Mouse (Mus musculus) cerebellum, adult 2 months (tissue): ENCODE results near the gene Mdn1.

Experiments used
- CTCF ChIP-seq: fragments of 200-500 bp; IDR thresholded peaks from 2 replicates; pipeline ENCODE4 v1.5.1; 2011; ENCODE audit warnings: low read depth, mild to moderate bottlenecking, control low read depth, low read length, moderate library complexity, borderline replicate concordance; ENCODE audit not compliant: insufficient read depth
- POLR2A ChIP-seq: fragments of 200-500 bp; IDR thresholded peaks from 2 replicates; pipeline ENCODE4 v1.6.1; 2011; ENCODE audit warnings: low read length, control low read depth, borderline replicate concordance; ENCODE audit not compliant: insufficient read depth

DNA sequence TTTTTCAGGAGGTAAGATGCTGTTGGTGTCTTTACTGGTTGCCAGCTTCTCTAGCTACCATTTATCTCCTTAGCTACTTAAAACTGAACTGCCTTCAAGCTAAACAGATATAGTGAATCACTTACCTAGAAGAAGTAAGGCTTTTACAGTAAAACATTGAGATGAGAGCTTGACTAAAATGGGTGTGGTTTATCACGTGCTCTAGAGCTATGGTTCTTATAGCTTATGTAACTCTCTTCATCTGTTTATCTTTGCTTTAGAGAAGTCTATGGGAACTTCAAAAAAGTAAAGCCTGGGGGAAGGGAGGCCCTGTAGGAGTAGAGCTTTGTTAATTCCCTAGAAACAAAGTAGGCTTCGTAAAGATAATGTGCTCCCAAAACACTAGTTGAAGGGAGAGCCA is 17.1 kb downstream of the Mdn1 start:
- TF ChIP-seq POLR2A (no peak), CTCF (no peak)
